Mouse (Mus musculus) heart, postnatal 0 days (tissue): ENCODE results near the gene Bfsp2. TPM values are rescaled to one million over a fixed set of nuclear protein-coding genes. Genes with fewer than 3 reads are reported as not detected.

Source experiments
- ATAC-seq: fragments of 200-750 bp; cut with Nextera tagmentation; 2 replicates; pipeline ENCODE4 v1.8.0; 2017; ENCODE audit warnings: low read depth, moderate number of reproducible peaks, moderate library complexity; ENCODE audit not compliant: insufficient read depth
- DNase-seq: peaks from one replicate; pipeline ENCODE4 v3.0.0-alpha.2; 2016; ENCODE audit warnings: low spot score
- H3K27ac ChIP-seq: fragments of 300-500 bp; sonication (generic); 2 replicates; pipeline ENCODE4 v1.5.1; 2014; ENCODE audit warnings: low read depth, mild to moderate bottlenecking
- H3K27me3 ChIP-seq: fragments of 300-500 bp; sonication (generic); 2 replicates; pipeline ENCODE4 v1.6.1; 2014; ENCODE audit warnings: low read length, mixed read lengths; ENCODE audit not compliant: control insufficient read depth, insufficient read depth
- H3K36me3 ChIP-seq: fragments of 300-500 bp; sonication (generic); replicated peaks from 2 replicates; pipeline ENCODE4 v1.6.1; 2014; ENCODE audit warnings: low read length, mixed read lengths; ENCODE audit not compliant: control insufficient read depth, insufficient read depth
- H3K4me1 ChIP-seq: fragments of 300-500 bp; sonication (generic); 2 replicates; pipeline ENCODE4 v1.6.1; 2014; ENCODE audit warnings: antibody characterized with exemption; ENCODE audit not compliant: control insufficient read depth, insufficient read depth
- H3K4me2 ChIP-seq: fragments of 300-500 bp; sonication (generic); 2 replicates; pipeline ENCODE4 v1.6.1; 2014; ENCODE audit warnings: low read depth, mild to moderate bottlenecking, low read length, moderate library complexity
- H3K4me3 ChIP-seq: fragments of 300-500 bp; sonication (generic); 2 replicates; pipeline ENCODE4 v1.5.1; 2014; ENCODE audit warnings: low read depth, low read length
- H3K9ac ChIP-seq: fragments of 300-500 bp; sonication (generic); replicated peaks from 2 replicates; pipeline ENCODE4 v1.6.1; 2014; ENCODE audit warnings: low read depth, low read length, mixed read lengths
- H3K9me3 ChIP-seq: fragments of 300-500 bp; sonication (generic); replicated peaks from 2 replicates; pipeline ENCODE4 v1.6.1; 2016; ENCODE audit warnings: low read length; ENCODE audit not compliant: control insufficient read depth
- CTCF ChIP-seq: IDR thresholded peaks from 2 replicates; pipeline ENCODE4 v1.5.1; 2016; ENCODE audit warnings: antibody characterized with exemption, control low read depth, low read depth
- EP300 ChIP-seq: IDR thresholded peaks from 2 replicates; pipeline ENCODE4 v1.6.1; 2016; ENCODE audit warnings: antibody characterized with exemption, low read depth
- WGBS: fragments of 180-500 bp; shearing (Covaris S2); extraction: QIAGEN DNeasy Blood & Tissue Kit; methylation state at CpG from one replicate; pipeline ENCODE4 v1.1.7; 2014; 5-methylcytosine and 5-hydroxymethylcytosine counted together
- polyA plus RNA-seq: library from polyadenylated mRNA; unstranded; fragments of >200 nt; fragmentation: Nextera tagmentation; extraction: Ambion mirVana; gene quantifications from 2 replicates; pipeline ENCODE4 v1.2.1, GENCODE M21; 2015
- total RNA-seq: library from RNA; depleted of rRNA; stranded (reverse); fragments of >200 nt; gene quantifications from 2 replicates; pipeline ENCODE4 v1.2.3, GENCODE M21; 2014; ENCODE audit warnings: low replicate concordance

Gene Bfsp2
- total and polyA plus RNA-seq, 2 experiments from 2014 or later = 2.3 TPM; not detected in 1

DNA sequence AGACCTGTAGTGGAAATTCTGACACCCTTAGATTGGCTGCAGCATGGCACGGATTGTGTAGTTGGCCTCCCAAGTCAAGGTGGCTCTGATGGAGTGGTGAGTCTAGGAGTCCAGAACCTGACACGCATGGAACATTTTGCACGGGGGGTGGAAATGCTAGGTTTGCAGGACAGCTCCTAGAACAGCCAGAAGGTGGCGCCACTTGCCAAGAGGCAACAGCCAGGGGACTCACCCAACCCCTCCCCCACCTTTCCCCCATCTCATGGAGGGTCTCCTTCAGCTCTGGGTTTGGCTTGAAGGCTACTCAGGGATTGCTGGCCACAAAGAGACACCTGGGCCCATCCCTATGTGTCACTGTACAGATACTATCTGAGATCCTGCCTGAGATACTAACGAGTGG is 10.7 kb downstream of the Bfsp2 start:
- Histone ChIP-seq H3K27ac (no peak overlapping the region), H3K4me1 (peaks cover 7% of the 10 kb centered on the region; the same call in 1 of the 2 replicates), H3K4me2 (no peak overlapping the region), H3K27me3 (no peaks in the 10 kb centered on the region), H3K9ac (no peak overlapping the region), H3K36me3 (no peaks in the 10 kb centered on the region), H3K9me3 (no peaks in the 10 kb centered on the region), H3K4me3 (no peak overlapping the region)
- TF ChIP-seq EP300 = no peak
- TF ChIP-seq CTCF = peak; percentile 49
- ATAC-seq (no peak), DNase-seq (no peak)
- 51% methylated on average over 5 of the region's 5 CpGs for WGBS

GRCm38 (mm10) chr9:103468911-103469310 is 11.3 kb downstream of the Bfsp2 start:
- TF ChIP-seq CTCF (no peak), EP300 (no peak)
- Histone ChIP-seq H3K36me3 (no peaks in the 10 kb centered on the region), H3K27ac (no peak overlapping the region), H3K4me3 (no peak overlapping the region), H3K9ac (no peak overlapping the region), H3K4me2 (no peak overlapping the region), H3K4me1 (0 out of 2 replicates have a peak, but pooled peaks cover 4% of the 10 kb centered on the region), H3K27me3 (no peaks in the 10 kb centered on the region), H3K9me3 (no peaks in the 10 kb centered on the region)
- DNase-seq = no peak
- no peak for ATAC-seq
- 75% methylated on average over 7 of the region's 7 CpGs for WGBS

DNA sequence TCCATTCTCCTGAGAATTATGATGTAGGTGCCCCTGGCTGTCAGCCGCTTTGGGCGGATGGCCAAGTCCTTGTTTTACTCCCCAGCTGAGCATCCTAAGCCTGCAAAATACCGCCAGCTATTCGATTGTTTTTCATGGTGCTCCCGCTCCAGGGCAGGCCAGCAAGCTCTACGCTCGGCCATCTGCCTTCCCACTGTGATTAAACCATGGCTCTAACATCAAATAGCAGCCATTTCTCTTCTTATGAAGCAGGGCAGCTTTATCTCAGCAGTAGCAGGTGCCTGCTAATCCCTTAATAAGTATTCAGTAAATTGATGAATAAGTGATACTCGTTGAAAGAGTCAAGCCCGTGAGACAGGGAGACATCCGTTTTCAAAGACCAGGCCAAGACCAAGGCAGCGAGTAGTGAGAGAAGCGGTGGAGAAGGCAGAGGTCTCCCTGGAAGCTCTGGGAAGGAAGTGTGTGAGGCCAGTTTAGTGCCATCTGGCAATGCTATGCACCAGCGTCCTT is 14.5 kb downstream of the Bfsp2 start:
- DNase-seq = no peak
- TF ChIP-seq CTCF (no peak), EP300 (no peak)

DNA sequence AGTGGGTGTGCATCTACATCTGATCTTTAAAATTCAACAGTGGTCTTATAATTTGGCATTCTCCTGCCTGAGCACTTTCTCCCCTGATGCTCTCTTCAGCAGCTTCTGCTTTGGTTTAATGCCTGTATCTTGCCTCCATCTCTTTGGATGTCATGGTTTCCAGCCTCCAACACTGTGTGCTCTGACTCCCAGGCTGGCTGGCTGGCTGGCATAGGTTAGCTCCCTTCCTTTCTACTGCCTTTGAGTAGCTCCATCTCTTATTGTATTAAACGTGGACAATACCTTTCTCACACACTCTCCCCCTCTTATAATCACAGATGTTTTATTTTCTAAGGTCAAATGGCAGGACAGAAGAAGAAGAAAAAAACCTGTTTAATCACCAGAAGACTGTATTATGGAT is 14.9 kb downstream of the Bfsp2 start:
- no peak overlapping the region for H3K4me2 ChIP-seq
- WGBS = 52% methylated on average over 1 of the region's 1 CpGs
- H3K27ac ChIP-seq = no peak overlapping the region
- no peak for TF ChIP-seq CTCF
- no peak for TF ChIP-seq EP300
- no peak overlapping the region for H3K4me3 ChIP-seq
- H3K27me3 ChIP-seq = no peaks in the 10 kb centered on the region
- DNase-seq (no peak), ATAC-seq (no peak)
- H3K9me3 ChIP-seq = no peaks in the 10 kb centered on the region
- H3K4me1 ChIP-seq = 0 out of 2 replicates have a peak, but pooled peaks cover 5% of the 10 kb centered on the region
- H3K36me3 ChIP-seq = no peaks in the 10 kb centered on the region
- no peak overlapping the region for H3K9ac ChIP-seq

More for the DNA sequence above, 14.5 kb downstream of the Bfsp2 start:
- Histone ChIP-seq H3K4me2 (no peak overlapping the region), H3K27me3 (no peaks in the 10 kb centered on the region), H3K9ac (no peak overlapping the region), H3K4me1 (0 out of 2 replicates have a peak, but pooled peaks cover 5% of the 10 kb centered on the region), H3K9me3 (no peaks in the 10 kb centered on the region), H3K4me3 (no peak overlapping the region), H3K27ac (no peak overlapping the region), H3K36me3 (no peaks in the 10 kb centered on the region)
- no peak for ATAC-seq
- WGBS = 62% methylated on average over 13 of the region's 13 CpGs

- Histone ChIP-seq H3K36me3 (no peaks in the 10 kb centered on the region), H3K9me3 (no peaks in the 10 kb centered on the region), H3K4me2 (no peak overlapping the region), H3K27ac (no peak overlapping the region), H3K9ac (no peak overlapping the region), H3K4me1 (0 out of 2 replicates have a peak, but pooled peaks cover 5% of the 10 kb centered on the region), H3K27me3 (no peaks in the 10 kb centered on the region), H3K4me3 (no peak overlapping the region)
- WGBS = 22% methylated on average over 6 of the region's 6 CpGs
- DNase-seq = no peak
- TF ChIP-seq CTCF (no peak), EP300 (no peak)
- peak; percentile 36 for ATAC-seq
These were observed 16.4 kb downstream of the Bfsp2 start for GRCm38 (mm10) chr9:103463833-103464232.

GRCm38 (mm10) chr9:103459839-103460238 is 20.4 kb downstream of the Bfsp2 start:
- Histone ChIP-seq H3K9me3 (no peaks in the 10 kb centered on the region), H3K9ac (no peak overlapping the region), H3K36me3 (no peaks in the 10 kb centered on the region), H3K27ac (no peak overlapping the region), H3K27me3 (no peaks in the 10 kb centered on the region), H3K4me2 (no peak overlapping the region), H3K4me1 (0 out of 2 replicates have a peak, but pooled peaks cover 5% of the 10 kb centered on the region), H3K4me3 (no peak overlapping the region)
- no peak for TF ChIP-seq CTCF
- TF ChIP-seq EP300 = no peak
- DNase-seq (no peak), ATAC-seq (no peak)
- WGBS = 69% methylated on average over 2 of the region's 2 CpGs
